Mouse (Mus musculus) heart, adult 2 months (tissue): Measurements from ENCODE around the gene Itgal.

Source experiments
- CTCF ChIP-seq: fragments of 200-600 bp; IDR thresholded peaks from 2 replicates; pipeline ENCODE4 v1.8.1; 2022; ENCODE audit warnings: antibody characterized with exemption, mild to moderate bottlenecking, moderate library complexity
- POLR2A ChIP-seq: fragments of 200-500 bp; IDR thresholded peaks from 2 replicates; pipeline ENCODE4 v1.6.1; 2011; ENCODE audit warnings: mild to moderate bottlenecking, low read depth, low read length, control low read depth; ENCODE audit not compliant: insufficient read depth

DNA sequence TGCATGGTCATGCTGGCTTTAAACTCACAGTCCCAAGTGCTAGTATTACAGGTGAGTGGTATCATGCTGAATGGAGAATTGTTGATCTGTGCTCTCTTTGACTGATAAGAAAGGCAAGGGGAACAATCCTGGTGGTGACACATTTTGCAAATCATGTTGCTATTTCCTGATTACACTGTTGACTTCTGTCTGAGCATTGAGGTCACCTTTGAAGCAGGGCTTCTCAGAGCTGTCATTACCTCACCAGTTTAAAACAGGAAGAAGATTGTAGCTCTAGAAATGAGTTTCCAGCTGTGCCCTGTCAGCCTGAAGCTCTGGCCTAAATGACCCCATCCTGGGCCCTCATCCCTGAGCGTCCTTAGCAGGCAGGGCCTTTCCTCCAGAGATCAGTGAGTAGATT, 8.1 kb upstream of the Itgal start:
- TF ChIP-seq CTCF (no peak), POLR2A (no peak)
